Mouse (Mus musculus) spleen, postnatal 4 days (tissue): ENCODE data around the gene Gna13.

Source experiments
- DNase-seq, 2 experiments: peaks; one replicate each; pipeline ENCODE4 v3.0.0; 2022; ENCODE audit warnings: low spot score in 2 of 2

Gene Gna13

GRCm38 (mm10) chr11:109422263-109422662 lies 59.6 kb downstream of the Gna13 start:
- no peak for DNase-seq

GRCm38 (mm10) chr11:109423294-109423693 lies 60.7 kb downstream of the Gna13 start:
- no peak for DNase-seq

- peak; percentile 99 to 100 for DNase-seq
These were observed 63.0 kb downstream of the Gna13 start, which contains the start of gene Amz2 for GRCm38 (mm10) chr11:109425392-109426271. Amz2 (plus strand) TSS chr11:109425946.

- DNase-seq, result no peak
These were observed 63.6 kb downstream of the Gna13 start for GRCm38 (mm10) chr11:109426272-109426586.

- DNase-seq, result no peak
These were observed 64.7 kb downstream of the Gna13 start for GRCm38 (mm10) chr11:109427353-109427752.

GRCm38 (mm10) chr11:109434233-109434798 lies 71.7 kb downstream of the Gna13 start:
- no peak for DNase-seq

GRCm38 (mm10) chr11:109436889-109437288 lies 74.3 kb downstream of the Gna13 start:
- DNase-seq, result no peak

GRCm38 (mm10) chr11:109439209-109439608 lies 76.6 kb downstream of the Gna13 start:
- DNase-seq, result no peak

- peak; percentile 73 to 87 for DNase-seq
These were observed 77.3 kb downstream of the Gna13 start for GRCm38 (mm10) chr11:109439829-109440340.

GRCm38 (mm10) chr11:109440641-109441040 lies 78.0 kb downstream of the Gna13 start:
- no peak for DNase-seq

GRCm38 (mm10) chr11:109441119-109441518 lies 78.5 kb downstream of the Gna13 start:
- DNase-seq, result peak in 1 of 2 experiments; percentile 56

GRCm38 (mm10) chr11:109442166-109442730 lies 79.6 kb downstream of the Gna13 start:
- no peak for DNase-seq

- DNase-seq, result no peak
These were observed 81.0 kb downstream of the Gna13 start for GRCm38 (mm10) chr11:109443468-109444263.

GRCm38 (mm10) chr11:109444600-109444999 lies 82.0 kb downstream of the Gna13 start:
- peak; percentile 50 to 77 for DNase-seq

- no peak for DNase-seq
These were observed 82.9 kb downstream of the Gna13 start for GRCm38 (mm10) chr11:109445438-109446035.
